Mouse (Mus musculus): ENCODE results near the gene Acer2.

DNA sequence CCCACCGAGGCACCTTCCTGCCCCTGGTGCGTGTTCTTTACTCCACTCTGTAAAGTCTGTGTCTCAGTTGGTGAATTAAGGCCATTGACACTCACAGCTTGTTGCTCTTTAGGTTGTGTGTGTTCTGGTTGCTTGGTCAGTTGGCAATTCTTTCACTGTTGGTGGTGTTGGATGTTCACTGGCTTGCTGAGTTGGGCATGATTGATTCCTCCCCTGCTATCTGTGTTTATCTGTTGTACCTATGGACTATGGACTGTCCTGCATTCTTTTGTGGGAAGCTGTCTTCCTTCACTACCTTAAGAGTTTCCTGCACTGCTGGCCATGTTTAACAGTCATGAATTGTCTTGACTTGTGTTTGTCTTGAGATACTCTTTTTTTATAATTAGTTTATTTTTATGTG, 42.3 kb upstream of the Acer2 start:
- TF ChIP-seq CTCF (IDR thresholded peaks at IDR 0.05; ENCODE audit: insufficient read depth, low read length) (no peak), POLR2A (IDR thresholded peaks at IDR 0.05; ENCODE audit: borderline replicate concordance, extremely low read depth, low read depth, low read length) (no peak)

All from lung, adult 2 months (tissue).